Mouse (Mus musculus) liver, embryonic 11.5 days (tissue): ENCODE measurements at regions not wholly inside any gene's neighbourhood (a gene's known extent, or its start where the extent isn't known, plus 50 kb on each side); places are given as distances from the start of the nearest gene placed in this dataset.

ENCODE experiments used
- ATAC-seq: fragments of 200-750 bp; cut with Nextera tagmentation; replicated peaks from 2 replicates; pipeline ENCODE4 v1.8.0; 2017; ENCODE audit warnings: moderate number of reproducible peaks, mild to moderate bottlenecking, moderate TSS enrichment, moderate library complexity; ENCODE audit not compliant: low FRiP score
- DNase-seq: peaks from one replicate; pipeline ENCODE4 v3.0.0-alpha.2; 2017; ENCODE audit warnings: low spot score
- H3K27ac ChIP-seq: fragments of 300-500 bp; sonication (generic); 2 replicates; pipeline ENCODE4 v1.5.1; 2014; ENCODE audit warnings: mild to moderate bottlenecking, low read depth, low read length, control low read depth
- H3K27me3 ChIP-seq: fragments of 300-500 bp; sonication (generic); replicated peaks from 2 replicates; pipeline ENCODE4 v1.6.1; 2014; ENCODE audit warnings: low read length, mixed read lengths; ENCODE audit not compliant: control insufficient read depth, insufficient read depth
- H3K36me3 ChIP-seq: fragments of 300-500 bp; sonication (generic); 2 replicates; pipeline ENCODE4 v1.6.1; 2014; ENCODE audit warnings: mild to moderate bottlenecking, low read length, moderate library complexity, mixed read lengths; ENCODE audit not compliant: control insufficient read depth, insufficient read depth
- H3K4me1 ChIP-seq: fragments of 300-500 bp; sonication (generic); replicated peaks from 2 replicates; pipeline ENCODE4 v1.6.1; 2014; ENCODE audit warnings: low read length, mixed read lengths; ENCODE audit not compliant: control insufficient read depth, insufficient read depth
- H3K4me2 ChIP-seq: fragments of 300-500 bp; sonication (generic); 2 replicates; pipeline ENCODE4 v1.6.1; 2014; ENCODE audit warnings: mild to moderate bottlenecking, control low read depth, moderate library complexity
- H3K4me3 ChIP-seq: fragments of 300-500 bp; sonication (generic); 2 replicates; pipeline ENCODE4 v1.5.1; 2014; ENCODE audit warnings: low read depth, low read length, control low read depth
- H3K9ac ChIP-seq: fragments of 300-500 bp; sonication (generic); 2 replicates; pipeline ENCODE4 v1.6.1; 2014; ENCODE audit warnings: low read depth, low read length, control low read depth
- H3K9me3 ChIP-seq: fragments of 300-500 bp; sonication (generic); 2 replicates; pipeline ENCODE4 v1.6.1; 2016; ENCODE audit warnings: low read length, inconsistent platforms, mixed read lengths; ENCODE audit not compliant: control insufficient read depth
- WGBS: fragments of 180-500 bp; shearing (Covaris S2); extraction: QIAGEN DNeasy Blood & Tissue Kit; methylation state at CpG from one replicate; pipeline ENCODE4 v1.1.7; 2014; 5-methylcytosine and 5-hydroxymethylcytosine counted together

- H3K27me3 ChIP-seq: no peaks in the 10 kb centered on the region
- H3K4me1 ChIP-seq: no peaks in the 10 kb centered on the region
- ATAC-seq: no peak
- no peak overlapping the region for H3K9ac ChIP-seq
- no peak overlapping the region for H3K27ac ChIP-seq
- 56% methylated on average over 3 of the region's 3 CpGs for WGBS
- H3K4me2 ChIP-seq: no peak overlapping the region
- no peak for DNase-seq
- no peak overlapping the region for H3K4me3 ChIP-seq
- H3K9me3 ChIP-seq: no peaks in the 10 kb centered on the region
- no peaks in the 10 kb centered on the region for H3K36me3 ChIP-seq
These were observed 885.8 kb upstream of the Ddx18 start for GRCm38 (mm10) chr1:122453617-122454016.

GRCm38 (mm10) chr1:122439358-122439757 is 871.6 kb upstream of the Ddx18 start:
- Histone ChIP-seq H3K27ac (no peak overlapping the region), H3K27me3 (no peaks in the 10 kb centered on the region), H3K4me1 (no peaks in the 10 kb centered on the region), H3K4me2 (no peak overlapping the region), H3K4me3 (no peak overlapping the region), H3K9ac (no peak overlapping the region), H3K9me3 (no peaks in the 10 kb centered on the region), H3K36me3 (no peaks in the 10 kb centered on the region)
- ATAC-seq (no peak), DNase-seq (no peak)
- 50% methylated on average over 3 of the region's 3 CpGs for WGBS

GRCm38 (mm10) chr1:122423503-122423902 is 855.7 kb upstream of the Ddx18 start:
- ATAC-seq (no peak), DNase-seq (no peak)
- Histone ChIP-seq H3K4me3 (no peak overlapping the region), H3K4me1 (no peaks in the 10 kb centered on the region), H3K9ac (no peak overlapping the region), H3K27ac (no peak overlapping the region), H3K27me3 (no peaks in the 10 kb centered on the region), H3K4me2 (no peak overlapping the region), H3K9me3 (no peaks in the 10 kb centered on the region), H3K36me3 (no peaks in the 10 kb centered on the region)
- WGBS: 73% methylated on average over 2 of the region's 2 CpGs

GRCm38 (mm10) chr1:122396342-122396741 is 828.6 kb upstream of the Ddx18 start:
- Histone ChIP-seq H3K9ac (no peak overlapping the region), H3K36me3 (no peaks in the 10 kb centered on the region), H3K4me3 (no peak overlapping the region), H3K27ac (no peak overlapping the region), H3K4me1 (no peaks in the 10 kb centered on the region), H3K27me3 (no peaks in the 10 kb centered on the region), H3K9me3 (no peaks in the 10 kb centered on the region), H3K4me2 (no peak overlapping the region)
- WGBS: 86% methylated on average over 2 of the region's 2 CpGs
- DNase-seq (no peak), ATAC-seq (no peak)

- Histone ChIP-seq H3K27me3 (no peaks in the 10 kb centered on the region), H3K9me3 (no peaks in the 10 kb centered on the region), H3K4me3 (no peak overlapping the region), H3K36me3 (no peaks in the 10 kb centered on the region), H3K4me2 (no peak overlapping the region), H3K4me1 (no peaks in the 10 kb centered on the region), H3K9ac (no peak overlapping the region), H3K27ac (no peak overlapping the region)
- ATAC-seq (no peak), DNase-seq (no peak)
- WGBS: 80% methylated on average over 3 of the region's 3 CpGs
These were observed 826.0 kb upstream of the Ddx18 start for GRCm38 (mm10) chr1:122393660-122394355.

GRCm38 (mm10) chr1:122357015-122357414 is 789.2 kb upstream of the Ddx18 start:
- Histone ChIP-seq H3K9ac (no peak overlapping the region), H3K4me3 (no peak overlapping the region), H3K36me3 (no peaks in the 10 kb centered on the region), H3K27me3 (no peaks in the 10 kb centered on the region), H3K9me3 (no peaks in the 10 kb centered on the region), H3K4me1 (no peaks in the 10 kb centered on the region), H3K27ac (no peak overlapping the region), H3K4me2 (no peak overlapping the region)
- 93% methylated on average over 16 of the region's 16 CpGs for WGBS
- ATAC-seq (peak; percentile 96), DNase-seq (peak; percentile 100)

GRCm38 (mm10) chr1:122351530-122351929 is 783.7 kb upstream of the Ddx18 start:
- H3K9ac ChIP-seq: no peak overlapping the region
- no peak overlapping the region for H3K27ac ChIP-seq
- ATAC-seq (no peak), DNase-seq (no peak)
- no peaks in the 10 kb centered on the region for H3K27me3 ChIP-seq
- H3K9me3 ChIP-seq: no peaks in the 10 kb centered on the region
- H3K4me3 ChIP-seq: no peak overlapping the region
- no peaks in the 10 kb centered on the region for H3K4me1 ChIP-seq
- H3K36me3 ChIP-seq: no peaks in the 10 kb centered on the region
- no peak overlapping the region for H3K4me2 ChIP-seq

GRCm38 (mm10) chr1:122333267-122333666 is 765.5 kb upstream of the Ddx18 start:
- WGBS: 77% methylated on average over 6 of the region's 6 CpGs
- no peak for DNase-seq
- no peak for ATAC-seq

GRCm38 (mm10) chr1:122328276-122328675 is 760.5 kb upstream of the Ddx18 start:
- 47% methylated on average over 1 of the region's 1 CpGs for WGBS
- Histone ChIP-seq H3K36me3 (no peaks in the 10 kb centered on the region), H3K4me3 (no peak overlapping the region), H3K4me1 (no peaks in the 10 kb centered on the region), H3K27me3 (no peaks in the 10 kb centered on the region), H3K27ac (no peak overlapping the region), H3K9ac (no peak overlapping the region), H3K9me3 (no peaks in the 10 kb centered on the region), H3K4me2 (no peak overlapping the region)
- no peak for ATAC-seq
- DNase-seq: no peak

More at GRCm38 (mm10) chr1:122333267-122333666, 765.5 kb upstream of the Ddx18 start:
- no peak overlapping the region for H3K27ac ChIP-seq
- H3K9ac ChIP-seq: no peak overlapping the region
- H3K4me1 ChIP-seq: no peaks in the 10 kb centered on the region
- H3K36me3 ChIP-seq: no peaks in the 10 kb centered on the region
- no peak overlapping the region for H3K4me2 ChIP-seq
- H3K9me3 ChIP-seq: no peaks in the 10 kb centered on the region
- H3K27me3 ChIP-seq: no peaks in the 10 kb centered on the region
- H3K4me3 ChIP-seq: no peak overlapping the region
